Mouse (Mus musculus) WW6 (cell line): Measurements from ENCODE around the gene Ggact.

Experiments
- DNase-seq: peaks from one replicate; pipeline ENCODE4 v3.0.0-alpha.2; 2013; ENCODE audit warnings: low read depth, low spot score

The Ggact gene

DNA sequence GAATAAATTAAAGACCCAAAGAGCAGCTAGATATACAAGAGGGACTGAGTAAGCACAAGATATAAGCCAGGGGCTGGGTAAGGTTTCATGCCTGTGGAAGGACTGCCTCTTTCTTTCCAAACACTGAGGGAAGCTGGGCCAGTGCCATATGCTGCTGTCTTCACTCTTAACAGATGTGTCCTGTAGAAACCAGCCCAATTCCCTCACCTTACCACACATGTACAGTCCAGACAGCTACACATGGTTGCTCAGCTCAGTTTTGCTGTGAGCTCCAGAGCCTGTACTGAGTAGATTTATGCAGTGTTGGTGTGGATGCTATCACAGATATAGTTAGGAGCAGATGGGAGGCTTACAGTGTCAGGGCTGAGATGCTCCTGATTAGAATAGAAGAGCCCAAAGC is 12.9 kb downstream of the Ggact start:
- DNase-seq, result no peak

GRCm38 (mm10) chr14:122898550-122898949 is 15.0 kb downstream of the Ggact start:
- DNase-seq, result no peak

DNA sequence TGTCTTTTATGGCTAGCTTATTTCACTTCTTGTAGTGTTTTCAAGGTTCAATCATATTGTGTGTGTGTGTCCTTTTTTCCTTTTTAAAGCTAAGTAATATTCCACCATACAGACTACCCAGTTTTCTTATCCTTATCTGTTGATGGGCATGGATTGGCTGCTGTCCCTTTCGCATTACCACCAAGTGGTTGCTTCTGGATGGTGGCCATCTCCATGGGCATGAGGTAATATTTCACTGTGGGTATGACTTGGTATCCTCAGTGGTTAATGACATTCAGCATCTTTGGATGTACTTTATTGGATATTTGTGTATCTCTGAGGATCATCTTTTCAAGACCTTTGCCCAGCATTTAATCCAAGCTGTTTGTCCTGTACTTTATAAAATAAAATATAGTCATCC is 17.5 kb downstream of the Ggact start:
- no peak for DNase-seq

DNA sequence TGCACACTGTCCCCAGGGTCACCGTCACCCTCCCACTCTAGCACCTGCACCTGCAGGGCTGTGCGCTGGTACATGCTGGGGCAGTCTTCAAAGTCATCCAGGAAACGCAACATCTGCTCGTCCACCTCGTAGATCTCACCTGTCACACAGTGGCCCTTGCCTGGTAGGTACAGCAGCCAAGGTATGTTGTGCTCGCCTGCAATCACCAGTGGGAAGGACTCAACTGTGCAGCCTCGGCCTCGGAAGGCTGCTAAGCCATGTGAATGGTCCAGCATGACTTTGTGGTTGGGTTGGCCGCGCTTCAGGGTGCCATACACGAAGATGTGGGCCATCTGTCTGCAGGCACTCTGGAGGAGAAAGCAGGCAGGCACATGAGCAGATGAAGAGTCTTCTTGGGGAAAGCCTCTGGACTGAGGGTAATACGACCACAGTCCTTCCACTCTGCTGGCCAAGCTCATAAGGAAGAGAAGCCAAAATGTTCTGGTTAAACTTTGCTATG is 22.0 kb downstream of the Ggact start:
- no peak for DNase-seq

GRCm38 (mm10) chr14:122888480-122888872 is 25.1 kb downstream of the Ggact start:
- DNase-seq, result no peak

DNA sequence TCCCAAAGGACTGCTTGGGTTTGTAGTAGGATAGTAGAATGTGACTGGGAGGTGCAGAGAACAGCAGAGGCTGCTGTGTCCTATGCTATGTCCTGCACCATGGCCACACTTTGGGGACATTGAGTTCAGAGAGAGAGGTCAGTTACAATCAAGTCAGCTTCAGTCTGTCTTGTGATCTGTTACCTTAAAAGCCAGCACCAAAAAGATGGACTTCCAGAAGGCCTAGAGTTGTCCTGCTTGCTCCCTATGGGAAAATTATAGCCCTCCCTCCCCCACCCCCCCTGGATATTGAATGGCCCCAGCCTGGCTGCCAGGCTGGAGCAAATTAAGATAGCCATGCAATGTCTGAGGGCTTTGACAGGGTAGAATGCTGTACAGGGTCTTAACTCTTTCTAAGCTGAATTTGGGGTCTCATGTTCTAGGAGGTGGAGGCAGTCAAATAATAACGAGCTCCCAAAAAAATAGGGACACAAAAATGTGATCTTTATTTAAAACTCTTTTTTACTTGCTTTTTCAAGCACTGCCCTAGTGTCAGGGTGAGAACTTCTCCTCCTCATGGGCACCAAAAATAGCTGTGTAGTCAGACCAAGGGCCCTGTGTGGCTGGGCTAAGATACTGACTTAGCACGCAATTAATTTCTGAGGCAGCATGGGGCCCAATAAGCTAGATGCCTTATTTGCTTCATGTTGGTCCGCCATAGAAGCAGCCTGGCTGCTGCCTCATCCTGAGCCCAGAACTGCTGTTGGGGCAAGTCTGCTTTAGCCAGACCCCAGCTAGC is 25.7 kb downstream of the Ggact start:
- no peak for DNase-seq

GRCm38 (mm10) chr14:122887278-122887677 is 26.3 kb downstream of the Ggact start:
- no peak for DNase-seq

DNA sequence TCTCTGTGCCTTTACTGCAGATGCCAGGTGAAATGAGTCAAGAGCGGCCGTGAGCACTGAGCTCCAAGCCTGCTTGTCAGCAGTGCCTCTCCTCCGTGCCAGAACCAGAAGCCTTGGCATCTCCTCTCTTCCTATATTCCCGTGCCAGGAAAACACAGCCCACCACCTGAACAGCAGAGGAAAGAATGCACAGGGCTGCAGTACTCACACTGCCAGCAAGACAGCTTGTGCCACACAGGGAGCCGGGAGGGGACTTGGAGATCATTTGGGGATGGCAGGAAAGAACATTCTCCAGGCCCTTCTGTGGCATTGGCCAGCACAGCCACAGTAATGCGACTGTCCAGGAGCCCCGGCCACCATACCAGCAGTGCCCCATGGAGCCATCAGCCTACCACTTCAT is 27.7 kb downstream of the Ggact start:
- DNase-seq, result no peak

DNA sequence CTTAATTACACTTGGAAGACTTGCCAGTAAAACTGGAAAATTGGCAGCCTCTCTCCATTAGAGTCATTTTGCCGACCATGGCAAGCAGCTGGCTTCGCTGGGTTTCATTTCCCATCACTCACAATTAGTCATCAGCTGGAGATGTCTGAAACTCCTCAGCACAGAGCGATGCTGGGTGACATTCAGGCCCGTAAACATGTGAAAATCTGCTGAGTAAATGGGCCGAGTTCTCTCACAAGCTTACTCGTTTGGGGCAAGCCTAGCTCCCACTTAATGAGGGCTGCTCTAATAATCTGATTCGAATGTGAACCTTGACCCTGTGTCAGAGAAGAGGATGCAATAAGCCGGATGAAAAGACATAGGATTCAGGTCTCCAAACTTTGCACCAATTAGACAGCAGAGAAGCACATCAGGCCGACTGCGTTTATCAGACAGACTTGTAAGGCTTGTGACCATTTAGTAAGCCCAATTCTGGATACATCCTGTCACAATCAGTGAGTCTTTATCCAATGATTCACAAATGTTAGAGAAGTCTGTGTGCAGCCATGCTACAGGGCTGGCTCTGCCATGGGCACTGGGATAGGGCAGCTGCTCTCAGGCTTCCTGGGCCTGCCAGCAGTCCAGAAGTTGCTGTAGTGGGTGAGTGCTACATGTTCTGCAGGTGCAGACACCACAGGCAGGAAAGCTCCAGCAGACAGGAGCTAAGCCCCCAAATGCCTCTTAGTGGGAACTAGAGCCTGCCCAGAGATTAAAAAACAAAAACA is 29.6 kb downstream of the Ggact start:
- no peak for DNase-seq

- DNase-seq, result no peak
Measured at GRCm38 (mm10) chr14:122883410-122883806, 30.1 kb downstream of the Ggact start.

GRCm38 (mm10) chr14:122882795-122883409 is 30.7 kb downstream of the Ggact start:
- no peak for DNase-seq

DNA sequence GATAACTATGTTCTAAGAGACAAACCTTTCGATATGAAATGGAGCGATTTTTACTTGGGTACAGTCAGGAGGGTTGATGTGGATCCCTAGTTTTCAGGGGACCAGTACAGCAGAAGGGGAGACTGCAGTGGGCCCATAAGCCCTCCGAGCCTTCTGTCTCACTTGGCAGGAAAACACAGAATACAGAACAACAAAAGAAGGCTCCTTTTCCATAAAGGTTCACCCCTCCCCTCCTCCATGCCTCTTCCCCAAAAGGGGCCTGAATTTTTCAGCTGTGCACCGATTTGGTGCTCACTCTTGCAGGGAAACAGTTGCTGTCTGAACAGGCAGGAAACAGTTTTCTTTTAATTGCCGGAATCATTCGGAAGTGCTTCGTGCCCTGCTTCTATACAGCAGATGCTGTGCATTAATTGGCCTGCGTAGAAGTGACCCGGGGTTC is 31.3 kb downstream of the Ggact start:
- DNase-seq, result no peak

GRCm38 (mm10) chr14:122881699-122882098 is 31.9 kb downstream of the Ggact start:
- DNase-seq, result no peak

DNA sequence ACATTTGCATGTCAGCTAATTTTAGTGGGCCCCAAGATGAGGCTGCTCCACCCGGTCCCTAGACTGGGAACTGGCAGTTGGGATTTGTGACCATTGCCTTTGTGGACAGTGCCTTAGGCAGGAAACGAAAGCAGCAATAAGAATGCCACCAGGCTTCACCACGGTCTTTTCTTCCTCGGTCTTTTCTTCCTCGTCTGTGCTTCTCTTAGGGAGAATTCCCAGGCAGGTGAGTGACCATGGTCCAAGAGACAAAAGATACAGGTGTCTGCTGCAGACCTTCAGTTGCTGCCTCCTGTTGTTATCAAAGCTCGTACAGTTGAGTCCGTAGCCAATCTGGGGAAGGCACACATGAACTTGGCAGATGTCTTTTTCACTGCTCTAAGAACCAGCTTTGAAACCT is 33.3 kb downstream of the Ggact start:
- DNase-seq, result no peak

GRCm38 (mm10) chr14:122877787-122878186 is 35.8 kb downstream of the Ggact start:
- no peak for DNase-seq

GRCm38 (mm10) chr14:122876723-122877122 is 36.8 kb downstream of the Ggact start:
- DNase-seq, result no peak

DNA sequence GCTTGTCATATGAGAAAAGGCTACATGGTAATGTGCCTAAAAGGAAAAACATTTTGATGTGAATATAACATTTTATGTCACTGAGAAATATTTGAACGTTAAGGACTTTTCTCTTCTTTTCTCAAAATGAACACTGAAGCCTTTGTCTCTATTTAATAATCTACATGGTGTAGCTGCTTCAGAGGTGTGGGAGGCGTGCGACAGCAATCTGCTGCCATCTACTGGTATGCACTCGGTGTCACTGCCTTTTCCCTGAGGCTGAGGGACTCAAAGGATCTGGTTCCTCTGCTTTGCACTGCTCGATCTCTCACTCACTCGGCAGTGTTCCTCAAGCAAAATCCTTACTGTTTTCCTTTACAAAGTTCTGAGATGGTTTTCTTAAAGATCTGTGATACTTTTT is 37.4 kb downstream of the Ggact start:
- DNase-seq, result peak; percentile 20

DNA sequence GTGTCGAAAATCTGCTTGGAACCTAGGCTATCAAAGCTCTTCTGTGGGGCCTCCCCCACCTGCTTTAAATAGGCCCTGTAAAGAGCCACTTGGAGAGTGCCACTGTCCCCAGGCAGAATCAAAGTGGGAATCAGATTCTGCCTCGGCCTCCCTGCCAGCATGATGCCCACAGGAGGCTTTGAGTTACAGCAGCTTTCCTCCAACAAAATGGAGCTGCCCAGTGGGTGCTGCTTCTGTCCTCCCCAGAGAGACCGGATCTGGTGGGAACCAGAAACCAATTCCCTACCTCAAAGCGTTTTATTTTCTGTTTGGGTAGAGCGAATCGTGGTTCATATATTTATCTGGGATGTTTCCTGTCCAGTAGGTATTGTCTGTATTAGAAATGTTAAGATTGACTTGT is 37.9 kb downstream of the Ggact start:
- no peak for DNase-seq

- no peak for DNase-seq
Measured at GRCm38 (mm10) chr14:122875056-122875455, 38.5 kb downstream of the Ggact start.

DNA sequence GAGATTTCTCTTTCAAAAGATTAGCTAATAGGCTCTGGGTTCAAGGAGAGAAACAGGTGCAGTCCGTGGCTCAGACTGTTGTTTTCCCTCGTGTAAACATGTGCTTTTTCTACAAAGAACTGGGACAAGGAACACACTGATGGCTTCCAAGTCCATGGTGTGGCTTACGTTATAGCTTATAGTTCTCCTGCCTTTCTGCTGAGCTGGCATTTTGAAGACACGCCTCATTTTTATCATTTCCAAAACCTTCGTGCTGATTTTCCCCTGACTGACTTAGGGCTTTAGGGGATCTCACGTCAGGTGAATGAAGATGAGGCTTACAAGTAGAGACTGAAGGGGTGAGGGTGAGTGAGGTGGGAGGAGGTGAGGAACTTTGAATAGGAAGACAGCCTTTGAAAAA is 40.9 kb downstream of the Ggact start:
- DNase-seq, result no peak

DNA sequence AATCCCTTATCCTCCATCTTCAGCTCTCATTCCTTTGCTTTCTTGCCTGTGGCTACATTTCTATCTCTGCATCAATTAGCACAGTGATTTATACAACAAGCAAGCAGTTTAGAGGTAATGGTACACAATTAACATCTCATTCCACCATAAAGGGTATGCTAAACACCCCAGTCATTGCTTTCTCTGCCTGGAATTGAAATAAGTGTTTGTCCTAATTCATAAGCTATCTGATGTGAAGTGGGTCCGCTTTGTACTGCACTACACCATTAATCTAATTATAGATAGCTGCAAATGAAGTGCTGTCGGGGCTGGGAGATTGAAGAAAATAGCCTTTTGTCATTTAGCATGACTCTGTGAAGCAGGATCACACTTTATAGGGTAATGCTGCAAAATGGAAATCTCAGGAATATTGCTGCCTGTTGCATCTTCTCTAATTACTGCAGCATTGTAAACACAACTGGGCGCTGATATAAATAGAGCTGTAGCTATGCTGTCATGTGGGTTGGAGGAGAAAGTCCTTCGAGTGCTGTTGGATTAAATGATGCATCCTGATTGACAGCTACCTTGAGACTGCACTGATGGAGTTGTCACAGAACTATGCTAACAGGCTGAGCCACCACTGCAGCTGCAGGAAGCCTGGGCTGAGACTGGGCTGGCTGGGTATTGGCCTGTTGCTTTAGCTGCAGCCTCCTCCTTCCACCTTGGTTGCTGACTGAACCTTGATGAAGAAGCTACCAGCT is 41.5 kb downstream of the Ggact start:
- DNase-seq, result no peak

DNA sequence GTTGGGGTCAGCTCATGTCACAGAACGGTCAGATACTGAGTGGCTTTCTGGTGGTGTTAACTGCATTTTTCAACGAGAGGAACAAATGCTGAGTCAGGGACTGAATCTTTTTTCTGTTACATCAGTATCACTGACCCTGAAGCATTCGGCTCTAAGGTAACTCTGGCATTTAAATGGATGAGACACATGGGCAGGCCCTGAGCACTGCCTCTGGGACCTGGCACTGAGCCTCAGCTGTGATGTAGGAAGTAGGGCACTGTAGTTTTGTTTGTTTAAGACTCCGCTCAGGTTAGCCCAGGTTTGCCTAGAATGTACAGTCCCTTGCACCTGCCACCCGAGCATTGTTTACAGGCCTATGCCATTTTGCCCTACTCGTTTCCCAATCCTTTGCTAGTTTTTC is 43.7 kb downstream of the Ggact start:
- DNase-seq, result no peak
